ENCODE assay signal across 22 mouse cellular contexts in the genomic region with DNA sequence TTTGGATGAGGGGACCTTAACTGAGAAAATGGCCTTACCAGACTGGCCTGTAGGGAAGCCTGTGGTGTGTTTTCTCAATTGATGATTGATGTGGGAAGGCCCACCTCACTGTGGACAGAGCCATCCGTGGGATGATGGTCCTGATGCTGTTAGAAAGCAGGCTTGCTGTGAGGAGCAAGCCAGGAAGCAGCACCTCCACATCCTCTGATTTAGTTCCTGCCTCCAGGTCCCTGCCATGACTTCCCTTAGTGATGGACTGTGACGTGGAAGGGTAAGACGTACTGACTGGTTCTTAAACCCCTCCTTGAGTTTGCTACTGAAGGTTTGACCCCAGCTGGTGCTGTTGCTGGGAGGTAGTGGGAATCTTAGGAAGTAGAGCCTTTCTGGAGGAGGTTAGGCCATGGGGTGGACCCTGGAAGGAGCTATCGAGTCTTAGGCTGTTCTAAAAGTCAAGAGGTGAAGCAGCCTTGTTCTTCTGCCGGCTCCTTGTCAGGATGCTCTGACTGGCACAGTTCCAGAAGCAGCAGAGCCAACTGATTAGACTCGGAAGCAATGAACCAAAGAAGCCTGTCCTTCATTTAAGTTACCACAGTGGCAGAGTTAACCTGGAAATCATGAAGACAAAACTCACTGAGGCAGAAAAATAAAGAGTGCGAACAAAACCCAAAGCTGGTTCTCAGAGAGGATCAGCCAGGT. TPM values are rescaled to one million over a fixed set of nuclear protein-coding genes. Genes with fewer than 3 reads are reported as not detected.
A peak's percentile ranks its signal among the peaks of the same experiment; 100 is the strongest.
DNase-seq lines count a peak whose midpoint lies in the region; ATAC-seq and TF ChIP-seq lines count a peak whose summit lies in the region.
"Had no signal": no experiment of that assay in that cellular context is flagged by ENCODE, and none has a peak within 500 bp of the region (broad histone marks: within the 10 kb centered on the region; RNA-seq: fewer than 3 reads in every experiment).

No protein-coding gene starts in this region.

- no peak for TF ChIP-seq CTCF in hindbrain, postnatal 0 days (IDR thresholded peaks at IDR 0.05; ENCODE audit: low read depth)

- H3K36me3 ChIP-seq in hindbrain, postnatal 0 days (ENCODE audit: insufficient read depth, low read length), result peaks cover 18% of the 10 kb centered on the region
- no peaks in the 10 kb centered on the region for H3K36me3 ChIP-seq in hindbrain, embryonic 11.5 days (ENCODE audit: control insufficient read depth, insufficient read depth, low read length)
- H3K36me3 ChIP-seq: embryonic facial prominence, embryonic 12.5 days had no signal

- H3K27ac ChIP-seq in hindbrain, postnatal 0 days, result no peak overlapping the region
- no peak overlapping the region for H3K27ac ChIP-seq in hindbrain, embryonic 11.5 days (ENCODE audit: low read depth, low read length)
- H3K27ac ChIP-seq: embryonic facial prominence, embryonic 10.5 days; embryonic facial prominence, embryonic 12.5 days; forebrain, embryonic 13.5 days; forebrain, embryonic 15.5 days had no signal

- H3K4me1 ChIP-seq in hindbrain, postnatal 0 days (ENCODE audit: insufficient read depth, low read length), result no peaks in the 10 kb centered on the region
- no peaks in the 10 kb centered on the region for H3K4me1 ChIP-seq in hindbrain, embryonic 11.5 days (replicated peaks; ENCODE audit: control insufficient read depth, insufficient read depth, low read length)
- H3K4me1 ChIP-seq: embryonic facial prominence, embryonic 10.5 days; embryonic facial prominence, embryonic 12.5 days; forebrain, embryonic 13.5 days; forebrain, embryonic 15.5 days had no signal

- WGBS in hindbrain, postnatal 0 days, result 62% methylated on average over 7 of the region's 7 CpGs
- 79% methylated on average over 7 of the region's 7 CpGs for WGBS in hindbrain, embryonic 11.5 days

- H3K4me2 ChIP-seq in hindbrain, postnatal 0 days (ENCODE audit: low read depth, low read length), result no peak overlapping the region
- no peak overlapping the region for H3K4me2 ChIP-seq in hindbrain, embryonic 11.5 days (replicated peaks; ENCODE audit: low read depth, low read length)
- H3K4me2 ChIP-seq: embryonic facial prominence, embryonic 12.5 days; forebrain, embryonic 13.5 days; forebrain, embryonic 15.5 days had no signal

- DNase-seq in cerebellum, postnatal 10 days, result peak; percentile 53 to 55
- DNase-seq in cerebellum, adult 18-20 months, result no peak
- DNase-seq in heart, adult 11 months, result peak; percentile 58
- DNase-seq in heart, postnatal 14 days, result no peak
- peak; percentile 25 for DNase-seq in hindbrain, postnatal 0 days (ENCODE audit: low spot score)
- no peak for DNase-seq in hindbrain, embryonic 11.5 days (ENCODE audit: low spot score)
- DNase-seq: adrenal gland, adult 8-10 months; adrenal gland, postnatal 14 days; adrenal gland, postnatal 36 days; B cell, adult 2 months; cerebellum, adult 9-10 months; cerebellum, postnatal 25 days; forebrain, postnatal 0 days had no signal

- no peak overlapping the region for H3K4me3 ChIP-seq in hindbrain, postnatal 0 days (ENCODE audit: low read length)
- no peak overlapping the region for H3K4me3 ChIP-seq in hindbrain, embryonic 11.5 days (ENCODE audit: low read depth, low read length)
- H3K4me3 ChIP-seq: embryonic facial prominence, embryonic 10.5 days; embryonic facial prominence, embryonic 12.5 days; forebrain, embryonic 13.5 days; forebrain, embryonic 15.5 days had no signal

- ATAC-seq in hindbrain, postnatal 0 days, result no peak
- ATAC-seq in hindbrain, embryonic 11.5 days (ENCODE audit: low FRiP score), result no peak
- ATAC-seq: activated CD4-positive, CD25-positive, alpha-beta regulatory T cell, adult 4 months; CD4-positive, CD25-positive, alpha-beta regulatory T cell, adult 4 months; forebrain, embryonic 13.5 days; forebrain, embryonic 15.5 days; forebrain, postnatal 0 days; Patski had no signal

- no peak overlapping the region for H3K9ac ChIP-seq in hindbrain, postnatal 0 days (replicated peaks; ENCODE audit: low read length)
- H3K9ac ChIP-seq in hindbrain, embryonic 11.5 days (ENCODE audit: low read depth, low read length), result no peak overlapping the region
- H3K9ac ChIP-seq: embryonic facial prominence, embryonic 12.5 days; forebrain, embryonic 13.5 days; forebrain, embryonic 15.5 days; forebrain, postnatal 0 days had no signal

- intact Hi-C loops in heart, postnatal 14 days (cut with DNase I), result no loop called here

- H3K27me3 ChIP-seq in hindbrain, postnatal 0 days (ENCODE audit: insufficient read depth, low read length), result no peaks in the 10 kb centered on the region
- no peaks in the 10 kb centered on the region for H3K27me3 ChIP-seq in hindbrain, embryonic 11.5 days (ENCODE audit: control insufficient read depth, insufficient read depth, low read length)
- H3K27me3 ChIP-seq: CH12.LX; embryonic facial prominence, embryonic 12.5 days; forebrain, embryonic 13.5 days; forebrain, embryonic 15.5 days; Patski had no signal

- no peaks in the 10 kb centered on the region for H3K9me3 ChIP-seq in hindbrain, postnatal 0 days (ENCODE audit: low read length)
- H3K9me3 ChIP-seq in hindbrain, embryonic 11.5 days (ENCODE audit: control insufficient read depth, low read length), result no peaks in the 10 kb centered on the region
- H3K9me3 ChIP-seq: embryonic facial prominence, embryonic 10.5 days; embryonic facial prominence, embryonic 12.5 days; forebrain, embryonic 13.5 days; forebrain, embryonic 15.5 days; G1E had no signal

RNA-seq across cellular contexts. Expression of a gene that starts 11.9 kb away (rescaled TPM):
- total RNA-seq in heart, postnatal 14 days (2021), result 10 to 100 TPM; 17.7 to 18.4 TPM
- 69.0 and 84.4 TPM in 2 replicates for total RNA-seq in hindbrain, postnatal 0 days (2014; rRNA removed)
- polyA plus RNA-seq in hindbrain, postnatal 0 days (2015; fragmentation: Nextera tagmentation; extraction: Ambion mirVana), result 99.9 and 110 TPM in 2 replicates
- 71.6 and 72.1 TPM in 2 replicates for polyA plus RNA-seq in hindbrain, embryonic 11.5 days (2014; fragmentation: Nextera tagmentation; extraction: Ambion mirVana)

RNA-seq across cellular contexts. Expression of a gene that starts 34.4 kb away (rescaled TPM):
- 10 to 100 TPM; 26.8 to 27.6 TPM for total RNA-seq in heart, postnatal 14 days (2021)
- total RNA-seq in hindbrain, postnatal 0 days (2014; rRNA removed), result 16.0 and 18.7 TPM in 2 replicates
- 20.9 and 22.4 TPM in 2 replicates for polyA plus RNA-seq in hindbrain, postnatal 0 days (2015; fragmentation: Nextera tagmentation; extraction: Ambion mirVana)
- polyA plus RNA-seq in hindbrain, embryonic 11.5 days (2014; fragmentation: Nextera tagmentation; extraction: Ambion mirVana), result 11.4 and 13.4 TPM in 2 replicates

Comparison
In these comparisons a context has a peak if more than half of its experiments do, and no peak if none do; other contexts are left out.
1. DNase-seq: peak in cerebellum, postnatal 10 days (2 of 2), heart, adult 11 months (single experiment) and hindbrain, postnatal 0 days (single experiment); none in cerebellum, adult 18-20 months (0 of 2), heart, postnatal 14 days (0 of 2) and hindbrain, embryonic 11.5 days (single experiment).